Mouse (Mus musculus) spleen, adult 10 weeks (tissue): Measurements from ENCODE around the gene Pgr. TPM values are rescaled to one million over a fixed set of nuclear protein-coding genes. Genes with fewer than 3 reads are reported as not detected.

ENCODE experiments used
- polyA plus RNA-seq: library from polyadenylated mRNA; stranded (reverse); fragments of 350-450 nt; fragmentation: Illumina TruSeq; extraction: RNeasy Lipid Tissue Mini Kit (QIAGEN cat#74804); gene quantifications from one replicate; pipeline ENCODE4 v1.2.3, GENCODE M21; 2015; ENCODE audit warnings: low replicate concordance; ENCODE audit not compliant: insufficient read depth

The Pgr gene
- not detected for polyA plus RNA-seq

GRCm38 (mm10) chr9:8899616-8900202, at the start of gene Pgr:
TSS of gene Pgr (plus strand) at chr9:8899833.

GRCm38 (mm10) chr9:8971491-8971890, 71.9 kb downstream of the Pgr start, which contains the start of gene Gm16485:
TSS of gene Gm16485 (plus strand) at chr9:8971791.

Other genes with a start within 250 kb of the Pgr start
- not detected for gene Gm16485, start 72.0 kb downstream of the Pgr start, polyA plus RNA-seq